11 mouse cellular contexts compared by ENCODE assay signal in genomic region chr10:68312734-68313133, GRCm38 (mm10).
"Had no signal": no experiment of that assay in that cellular context is flagged by ENCODE, and none has a peak within 500 bp of the region (broad histone marks: within the 10 kb centered on the region; RNA-seq: fewer than 3 reads in every experiment).

No protein-coding gene starts in this region.

- H3K4me3 ChIP-seq: kidney, embryonic 15.5 days; left cerebral cortex, adult 2 months; limb, embryonic 12.5 days; midbrain, embryonic 10.5 days; midbrain, embryonic 15.5 days; neural tube, embryonic 12.5 days had no signal

- H3K4me2 ChIP-seq: kidney, embryonic 15.5 days; limb, embryonic 12.5 days; midbrain, embryonic 15.5 days; neural tube, embryonic 12.5 days had no signal

- H3K27ac ChIP-seq: kidney, embryonic 15.5 days; left cerebral cortex, adult 2 months; limb, embryonic 12.5 days; liver, embryonic 14.5 days; midbrain, embryonic 10.5 days; midbrain, embryonic 15.5 days; neural tube, embryonic 12.5 days had no signal

- H3K4me1 ChIP-seq: limb, embryonic 12.5 days; midbrain, embryonic 10.5 days; midbrain, embryonic 15.5 days; neural tube, embryonic 12.5 days had no signal

- H3K27me3 ChIP-seq: kidney, embryonic 15.5 days; limb, embryonic 12.5 days; midbrain, embryonic 15.5 days; neural tube, embryonic 12.5 days had no signal

- H3K9me3 ChIP-seq: midbrain, embryonic 10.5 days; midbrain, embryonic 15.5 days had no signal

- DNase-seq: kidney, adult 2 months; kidney, postnatal 14 days; lung, adult 18-20 months; thymus, postnatal 4 days had no signal

- ATAC-seq: midbrain, embryonic 15.5 days had no signal

- H3K36me3 ChIP-seq: kidney, embryonic 15.5 days; limb, embryonic 12.5 days; midbrain, embryonic 10.5 days; midbrain, embryonic 15.5 days; neural tube, embryonic 12.5 days had no signal

- H3K9ac ChIP-seq: kidney, embryonic 15.5 days; limb, embryonic 12.5 days; liver, embryonic 14.5 days; midbrain, embryonic 15.5 days; neural tube, embryonic 12.5 days had no signal
